Mouse (Mus musculus) embryonic facial prominence, embryonic 12.5 days (tissue): ENCODE data around the gene Plg. TPM values are rescaled to one million over a fixed set of nuclear protein-coding genes. Genes with fewer than 3 reads are reported as not detected.
A peak's percentile ranks its signal among the peaks of the same experiment; 100 is the strongest.

Experiments used
- ATAC-seq: fragments of 200-750 bp; cut with Nextera tagmentation; 2 replicates; pipeline ENCODE4 v1.8.0; 2017; ENCODE audit not compliant: insufficient number of reproducible peaks, insufficient read depth, low FRiP score, low TSS enrichment
- H3K27ac ChIP-seq: fragments of 300-500 bp; sonication (generic); 2 replicates; pipeline ENCODE4 v1.5.1; 2016; ENCODE audit warnings: mild to moderate bottlenecking
- H3K27me3 ChIP-seq: fragments of 300-500 bp; sonication (generic); 2 replicates; pipeline ENCODE4 v1.6.1; 2016; ENCODE audit warnings: mild to moderate bottlenecking, moderate library complexity
- H3K36me3 ChIP-seq: fragments of 300-500 bp; sonication (generic); 2 replicates; pipeline ENCODE4 v1.6.1; 2016; ENCODE audit warnings: mild to moderate bottlenecking
- H3K4me1 ChIP-seq: fragments of 300-500 bp; sonication (generic); 2 replicates; pipeline ENCODE4 v1.6.1; 2016
- H3K4me2 ChIP-seq: fragments of 300-500 bp; sonication (generic); replicated peaks from 2 replicates; pipeline ENCODE4 v1.6.1; 2016; ENCODE audit warnings: mild to moderate bottlenecking, moderate library complexity
- H3K4me3 ChIP-seq: fragments of 300-500 bp; sonication (generic); 2 replicates; pipeline ENCODE4 v1.5.1; 2016; ENCODE audit warnings: mild to moderate bottlenecking
- H3K9ac ChIP-seq: fragments of 300-500 bp; sonication (generic); 2 replicates; pipeline ENCODE4 v1.6.1; 2016; ENCODE audit warnings: mild to moderate bottlenecking, moderate library complexity
- H3K9me3 ChIP-seq: fragments of 300-500 bp; sonication (generic); 2 replicates; pipeline ENCODE4 v1.6.1; 2016; ENCODE audit warnings: mild to moderate bottlenecking, moderate library complexity
- WGBS: fragments of 180-500 bp; shearing (Covaris S2); methylation state at CpG from one replicate; pipeline ENCODE4 v1.1.7; 2016; 5-methylcytosine and 5-hydroxymethylcytosine counted together
- polyA plus RNA-seq: library from polyadenylated mRNA; unstranded; fragments of >200 nt; fragmentation: Nextera tagmentation; extraction: Ambion mirVana; gene quantifications from 2 replicates; pipeline ENCODE4 v1.2.1, GENCODE M21; 2016

Plg gene
- 0.08 and 0.10 TPM in 2 replicates for polyA plus RNA-seq

- ATAC-seq, result no peak
- Histone ChIP-seq H3K9ac (no peak within 1 kb of the TSS), H3K4me3 (no peak within 1 kb of the TSS), H3K4me1 (no peaks in the 10 kb centered on the region), H3K36me3 (no peaks in the 10 kb centered on the region), H3K4me2 (no peak within 1 kb of the TSS), H3K9me3 (no peaks in the 10 kb centered on the region), H3K27ac (no peak within 1 kb of the TSS), H3K27me3 (no peaks in the 10 kb centered on the region)
- 90% methylated on average over 11 of the region's 11 CpGs for WGBS
Observed at GRCm38 (mm10) chr17:12377981-12378705, at the start of gene Plg. TSS of gene Plg (plus strand) at chr17:12378608.

DNA sequence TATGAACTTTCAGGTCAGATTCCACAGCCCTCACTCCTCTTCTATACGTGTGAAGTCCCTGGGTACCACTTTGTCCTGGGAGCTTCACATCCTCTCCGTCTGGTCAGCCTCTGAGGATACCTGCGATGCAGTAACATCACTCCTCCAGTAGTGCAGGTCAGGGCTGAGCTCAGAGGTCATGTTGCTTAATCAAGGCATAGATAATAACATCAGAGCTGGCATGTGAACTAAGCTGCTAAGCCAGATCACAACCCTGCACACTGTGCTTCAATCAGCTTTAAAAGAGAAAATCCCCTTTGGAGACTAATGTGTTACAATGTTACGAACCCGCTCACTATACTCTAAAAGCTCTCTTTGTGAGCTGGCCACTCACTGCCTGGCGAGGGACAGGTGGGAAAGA, 43.3 kb upstream of the Plg start:
- H3K9ac ChIP-seq, result no peak overlapping the region
- no peak overlapping the region for H3K4me2 ChIP-seq
- H3K9me3 ChIP-seq, result no peaks in the 10 kb centered on the region
- WGBS, result 60% methylated on average over 6 of the region's 6 CpGs
- H3K27me3 ChIP-seq, result no peaks in the 10 kb centered on the region
- H3K27ac ChIP-seq, result no peak overlapping the region
- H3K4me3 ChIP-seq, result no peak overlapping the region
- no peaks in the 10 kb centered on the region for H3K36me3 ChIP-seq
- no peaks in the 10 kb centered on the region for H3K4me1 ChIP-seq
- ATAC-seq, result no peak

- H3K9ac ChIP-seq, result no peak overlapping the region
- no peak overlapping the region for H3K4me3 ChIP-seq
- no peaks in the 10 kb centered on the region for H3K4me1 ChIP-seq
- no peaks in the 10 kb centered on the region for H3K36me3 ChIP-seq
- H3K27me3 ChIP-seq, result no peaks in the 10 kb centered on the region
- no peak overlapping the region for H3K4me2 ChIP-seq
- H3K9me3 ChIP-seq, result no peaks in the 10 kb centered on the region
- no peak for ATAC-seq
- WGBS, result 86% methylated on average over 19 of the region's 19 CpGs
- no peak overlapping the region for H3K27ac ChIP-seq
Observed at GRCm38 (mm10) chr17:12336073-12336868, 42.1 kb upstream of the Plg start.

- no peaks in the 10 kb centered on the region for H3K4me1 ChIP-seq
- no peak overlapping the region for H3K4me3 ChIP-seq
- H3K27ac ChIP-seq, result no peak overlapping the region
- no peak for ATAC-seq
- no peak overlapping the region for H3K9ac ChIP-seq
- no peaks in the 10 kb centered on the region for H3K27me3 ChIP-seq
- H3K9me3 ChIP-seq, result no peaks in the 10 kb centered on the region
- WGBS, result 85% methylated on average over 4 of the region's 4 CpGs
- H3K4me2 ChIP-seq, result no peak overlapping the region
- H3K36me3 ChIP-seq, result no peaks in the 10 kb centered on the region
Observed at GRCm38 (mm10) chr17:12337156-12337555, 41.3 kb upstream of the Plg start.

- Histone ChIP-seq H3K36me3 (no peaks in the 10 kb centered on the region), H3K27ac (peak overlapping the region; percentile 70), H3K27me3 (no peaks in the 10 kb centered on the region), H3K4me1 (no peaks in the 10 kb centered on the region), H3K9me3 (no peaks in the 10 kb centered on the region), H3K4me2 (no peak overlapping the region), H3K9ac (no peak overlapping the region), H3K4me3 (no peak overlapping the region)
- no peak for ATAC-seq
- 46% methylated on average over 9 of the region's 9 CpGs for WGBS
Observed at GRCm38 (mm10) chr17:12343702-12344376, 34.6 kb upstream of the Plg start.

- H3K27ac ChIP-seq, result no peak overlapping the region
- H3K4me3 ChIP-seq, result no peak overlapping the region
- no peaks in the 10 kb centered on the region for H3K9me3 ChIP-seq
- 81% methylated on average over 1 of the region's 1 CpGs for WGBS
- H3K27me3 ChIP-seq, result no peaks in the 10 kb centered on the region
- no peak for ATAC-seq
- H3K9ac ChIP-seq, result no peak overlapping the region
- H3K4me1 ChIP-seq, result no peaks in the 10 kb centered on the region
- H3K36me3 ChIP-seq, result no peaks in the 10 kb centered on the region
- H3K4me2 ChIP-seq, result no peak overlapping the region
Observed at GRCm38 (mm10) chr17:12347462-12347861, 30.9 kb upstream of the Plg start.

- Histone ChIP-seq H3K36me3 (no peaks in the 10 kb centered on the region), H3K4me2 (no peak overlapping the region), H3K27me3 (no peaks in the 10 kb centered on the region), H3K4me1 (no peaks in the 10 kb centered on the region), H3K9me3 (no peaks in the 10 kb centered on the region), H3K4me3 (no peak overlapping the region), H3K9ac (no peak overlapping the region), H3K27ac (no peak overlapping the region)
- WGBS, result 78% methylated on average over 6 of the region's 6 CpGs
- no peak for ATAC-seq
Observed at GRCm38 (mm10) chr17:12351564-12351963, 26.8 kb upstream of the Plg start.

- no peak for ATAC-seq
- Histone ChIP-seq H3K4me3 (no peak overlapping the region), H3K4me1 (no peaks in the 10 kb centered on the region), H3K9ac (no peak overlapping the region), H3K4me2 (no peak overlapping the region), H3K27ac (no peak overlapping the region), H3K36me3 (no peaks in the 10 kb centered on the region), H3K27me3 (no peaks in the 10 kb centered on the region), H3K9me3 (no peaks in the 10 kb centered on the region)
- 63% methylated on average over 1 of the region's 1 CpGs for WGBS
Observed at GRCm38 (mm10) chr17:12352781-12353180, 25.6 kb upstream of the Plg start.

DNA sequence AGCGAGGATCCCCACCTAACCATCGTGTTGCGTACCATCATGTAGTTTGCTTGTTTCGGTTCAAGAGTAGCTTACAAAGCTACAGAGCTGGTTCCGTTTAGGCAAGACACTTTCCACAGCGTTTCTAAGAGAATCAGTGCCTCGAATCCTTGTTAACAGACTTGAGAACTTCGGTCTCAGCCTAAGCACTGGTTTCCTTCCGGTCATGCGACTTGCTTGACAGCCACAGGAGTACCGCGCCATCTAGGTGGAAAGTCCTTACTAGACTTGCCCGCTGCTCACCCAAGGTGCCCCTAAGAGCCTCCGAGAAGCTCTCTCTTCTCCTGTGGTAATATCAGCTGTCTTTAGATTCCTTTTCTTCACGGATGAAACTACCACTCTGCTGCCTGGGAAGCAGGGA, 18.5 kb upstream of the Plg start:
- Histone ChIP-seq H3K4me1 (no peaks in the 10 kb centered on the region), H3K27me3 (no peaks in the 10 kb centered on the region), H3K9ac (no peak overlapping the region), H3K27ac (no peak overlapping the region), H3K36me3 (no peaks in the 10 kb centered on the region), H3K4me2 (no peak overlapping the region), H3K4me3 (no peak overlapping the region), H3K9me3 (no peaks in the 10 kb centered on the region)
- no peak for ATAC-seq
- WGBS, result 89% methylated on average over 15 of the region's 15 CpGs

- 88% methylated on average over 11 of the region's 11 CpGs for WGBS
- Histone ChIP-seq H3K9ac (no peak overlapping the region), H3K36me3 (no peaks in the 10 kb centered on the region), H3K9me3 (no peaks in the 10 kb centered on the region), H3K4me1 (no peaks in the 10 kb centered on the region), H3K4me2 (no peak overlapping the region), H3K27me3 (no peaks in the 10 kb centered on the region), H3K27ac (no peak overlapping the region), H3K4me3 (no peak overlapping the region)
- ATAC-seq, result no peak
Observed at GRCm38 (mm10) chr17:12363601-12364425, 14.6 kb upstream of the Plg start.

DNA sequence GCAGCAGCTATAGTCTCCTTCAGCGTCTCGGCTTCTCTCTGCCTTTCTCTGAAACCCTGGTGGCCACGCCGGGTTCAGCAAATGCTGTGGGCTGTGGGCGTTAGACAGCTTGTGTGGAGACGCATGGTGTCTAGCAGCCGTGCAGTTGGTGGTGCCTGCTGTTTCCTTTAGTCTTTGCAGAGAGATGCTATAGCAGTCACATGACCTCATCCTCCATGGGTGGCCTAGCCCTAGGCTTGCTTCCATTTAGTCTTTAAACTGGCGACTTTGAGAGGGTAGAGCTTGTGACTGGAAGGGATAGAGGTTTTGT, 14.0 kb upstream of the Plg start:
- H3K9ac ChIP-seq, result no peak overlapping the region
- no peak overlapping the region for H3K27ac ChIP-seq
- no peak for ATAC-seq
- no peaks in the 10 kb centered on the region for H3K36me3 ChIP-seq
- 56% methylated on average over 8 of the region's 8 CpGs for WGBS
- no peaks in the 10 kb centered on the region for H3K4me1 ChIP-seq
- no peaks in the 10 kb centered on the region for H3K27me3 ChIP-seq
- no peaks in the 10 kb centered on the region for H3K9me3 ChIP-seq
- H3K4me2 ChIP-seq, result no peak overlapping the region
- H3K4me3 ChIP-seq, result no peak overlapping the region
